Mouse (Mus musculus) adrenal gland, postnatal 25 days (tissue): Measurements from ENCODE around the gene Gm1330. TPM values are rescaled to one million over a fixed set of nuclear protein-coding genes. Genes with fewer than 3 reads are reported as not detected.
"Not testable (repeated sequence)": the region's sequence is repeated elsewhere in the genome, so short reads cannot be mapped to it uniquely, and the experiment has no call there.

Experiments used
- DNase-seq: peaks from one replicate; pipeline ENCODE4 v3.0.0; 2021; ENCODE audit warnings: mixed read lengths
- long read RNA-seq: library from polyadenylated mRNA; stranded (forward); transcript quantifications from one replicate; pipeline ENCODE4 v2.0.0, GENCODE M21; 2021
- total RNA-seq: library from RNA; stranded (reverse); gene quantifications from 2 replicates; pipeline ENCODE4 v1.2.3, GENCODE M21; 2021

The Gm1330 gene
- not detected in 2 replicates for total RNA-seq
- long read RNA-seq = 0 reads

DNA sequence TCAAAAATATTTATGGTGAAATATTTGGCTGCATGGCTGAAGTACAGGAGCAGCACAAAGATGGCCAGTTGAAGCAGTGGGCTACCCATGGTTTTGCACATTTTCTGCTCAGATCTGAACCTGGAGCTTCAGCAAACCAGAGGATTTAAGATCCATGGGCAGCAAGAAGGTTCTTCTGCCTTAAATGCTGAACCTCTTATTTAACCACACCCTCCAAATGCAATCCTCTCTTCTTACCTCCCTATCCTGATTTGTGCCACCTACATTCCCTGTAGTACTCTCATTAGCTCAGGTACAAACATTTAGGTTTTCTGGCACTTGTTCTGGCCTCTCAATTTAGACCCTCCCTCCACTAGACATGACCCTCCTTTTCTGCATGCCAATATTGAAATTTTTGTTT is at the start of gene Gm1330:
Gene Gm1330 (minus strand): TSS at position 101 of the 400 bp plus-strand sequence.
- no peak for DNase-seq

DNA sequence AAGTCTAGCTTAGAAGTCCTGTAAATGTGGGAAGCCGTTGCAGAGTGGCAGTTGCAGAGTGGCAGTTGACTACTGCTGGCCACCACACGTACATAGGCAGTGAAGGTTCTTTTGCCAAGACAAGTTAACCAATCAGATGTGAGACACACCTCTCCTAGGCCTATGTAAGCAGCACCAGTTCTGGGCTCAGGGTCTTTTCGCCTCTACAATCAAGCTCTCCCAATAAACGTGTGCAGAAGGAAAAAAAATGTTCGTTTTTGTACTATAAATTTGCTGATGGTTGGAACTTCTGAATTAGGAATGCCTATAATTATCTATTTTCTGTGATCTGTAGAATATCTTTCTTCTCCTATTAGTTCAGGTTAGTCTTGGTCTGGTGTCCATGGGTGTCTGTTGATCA is 14.1 kb upstream of the Gm1330 start, which contains the start of gene Gm10750:
Gene Gm10750 (minus strand): TSS at position 101 of the 400 bp plus-strand sequence.
- DNase-seq = not testable (repeated sequence)

DNA sequence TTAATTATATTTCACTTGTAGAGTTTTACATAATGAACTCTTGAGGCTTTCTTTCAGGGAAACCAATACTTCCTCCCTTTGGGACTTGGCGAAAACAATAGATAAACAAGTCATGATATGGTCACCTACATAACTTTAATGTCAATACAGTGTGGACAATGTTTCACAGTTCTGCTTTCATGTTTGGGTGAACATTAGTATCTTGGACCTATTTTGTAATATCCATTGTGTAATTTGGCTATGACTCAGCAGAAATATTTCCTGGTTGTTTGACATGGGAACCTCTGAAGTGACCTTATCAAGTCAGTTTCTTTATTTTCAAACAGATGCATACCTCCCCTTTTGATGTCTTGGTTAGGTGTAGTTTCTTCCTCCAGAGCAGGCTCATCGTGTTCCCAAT is 1.8 kb upstream of the Gm1330 start:
- no peak for DNase-seq

- DNase-seq = no peak
Measured at GRCm38 (mm10) chr2:148995133-148995532, 7.9 kb downstream of the Gm1330 start.

Other genes with a start within 250 kb of the Gm1330 start
- gene Cst11, start 231.8 kb downstream of the Gm1330 start, total RNA-seq = not detected in 2 replicates
- gene 8030411F24Rik, start 221.2 kb downstream of the Gm1330 start, total RNA-seq = not detected in 2 replicates
- gene Cst12, start 213.9 kb downstream of the Gm1330 start, total RNA-seq = not detected in 2 replicates
- gene Cst8, start 204.5 kb downstream of the Gm1330 start, total RNA-seq = 172 and 207 TPM in 2 replicates
- gene Cst13, start 183.2 kb downstream of the Gm1330 start, total RNA-seq = 0.58 TPM in 1 of 2 replicates, not detected in the other
- gene Cst9, start 168.1 kb downstream of the Gm1330 start, total RNA-seq = not detected in 2 replicates
- gene 9230104L09Rik, start 138.2 kb downstream of the Gm1330 start, total RNA-seq = 1.2 TPM in 1 of 2 replicates, not detected in the other
- 728 and 742 TPM in 2 replicates for gene Cst3, start 127.6 kb downstream of the Gm1330 start, total RNA-seq
- gene Gm10750, start 14.0 kb upstream of the Gm1330 start, total RNA-seq = not detected in 2 replicates